Mouse (Mus musculus) CD4-positive, CD25-positive, alpha-beta regulatory T cell, adult 4 months (primary cell): ENCODE results near the gene 1700025G04Rik. TPM values are rescaled to one million over a fixed set of nuclear protein-coding genes. Genes with fewer than 3 reads are reported as not detected.

ENCODE experiments used
- ATAC-seq: one replicate; pipeline ENCODE4 v1.8.0; 2017
- polyA plus RNA-seq, 2 experiments: library from polyadenylated mRNA; unstranded; fragments of 100-300 nt; shearing (Covaris generic); gene quantifications; one replicate each; pipeline ENCODE4 v1.2.1; 2017

Gene 1700025G04Rik
- polyA plus RNA-seq, 2 experiments from 2014 or later = 1.3 to 3.9 TPM

DNA sequence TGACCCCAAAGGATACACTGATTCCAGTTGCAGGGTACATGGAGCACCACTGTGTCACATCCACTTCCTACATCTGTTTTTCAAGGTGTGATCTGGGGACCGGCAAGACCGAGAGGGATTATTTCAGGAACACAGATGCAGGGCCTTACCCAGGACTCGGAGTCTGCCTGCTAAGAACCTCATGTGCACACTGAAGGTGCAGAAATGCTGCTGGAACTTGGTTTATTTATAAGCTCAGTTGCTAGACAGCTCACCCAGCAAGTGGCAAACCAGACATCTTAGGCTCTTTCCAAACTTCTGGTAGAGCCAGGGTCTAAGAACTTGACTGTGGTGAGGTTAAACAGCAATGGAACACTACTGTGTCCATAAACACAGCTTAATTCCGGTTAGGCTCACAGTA, 61.2 kb downstream of the 1700025G04Rik start:
- no peak for ATAC-seq

GRCm38 (mm10) chr1:152026762-152027161, 63.2 kb downstream of the 1700025G04Rik start:
- ATAC-seq = no peak

GRCm38 (mm10) chr1:152025308-152025707, 64.6 kb downstream of the 1700025G04Rik start:
- ATAC-seq = peak; percentile 41

GRCm38 (mm10) chr1:152024019-152024787, 65.7 kb downstream of the 1700025G04Rik start:
- no peak for ATAC-seq

GRCm38 (mm10) chr1:152020812-152021211, 69.1 kb downstream of the 1700025G04Rik start:
- no peak for ATAC-seq

DNA sequence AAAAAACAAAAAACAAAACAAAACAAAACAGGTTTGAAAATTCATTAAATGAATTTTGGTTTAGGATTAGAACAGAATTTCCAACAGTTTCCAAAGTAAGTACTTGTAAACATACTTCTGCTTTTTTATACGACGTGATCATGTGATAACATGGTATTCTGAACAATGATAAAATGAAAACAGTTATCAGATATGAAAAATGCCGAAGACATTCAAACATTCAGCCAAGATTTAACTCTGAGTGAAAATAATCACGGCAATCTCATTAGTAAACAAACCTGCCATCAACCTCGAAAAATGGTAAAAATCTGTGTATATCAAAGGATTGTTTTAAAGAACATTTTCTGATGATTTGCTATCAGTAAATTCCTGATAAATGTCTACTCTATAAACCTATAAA, 69.9 kb downstream of the 1700025G04Rik start:
- ATAC-seq = no peak

- ATAC-seq = peak; percentile 99
These were observed 70.7 kb downstream of the 1700025G04Rik start for GRCm38 (mm10) chr1:152019196-152019595.

- ATAC-seq = no peak
These were observed 71.6 kb downstream of the 1700025G04Rik start for GRCm38 (mm10) chr1:152018322-152018721.

- no peak for ATAC-seq
These were observed 73.3 kb downstream of the 1700025G04Rik start for GRCm38 (mm10) chr1:152016663-152017062.

DNA sequence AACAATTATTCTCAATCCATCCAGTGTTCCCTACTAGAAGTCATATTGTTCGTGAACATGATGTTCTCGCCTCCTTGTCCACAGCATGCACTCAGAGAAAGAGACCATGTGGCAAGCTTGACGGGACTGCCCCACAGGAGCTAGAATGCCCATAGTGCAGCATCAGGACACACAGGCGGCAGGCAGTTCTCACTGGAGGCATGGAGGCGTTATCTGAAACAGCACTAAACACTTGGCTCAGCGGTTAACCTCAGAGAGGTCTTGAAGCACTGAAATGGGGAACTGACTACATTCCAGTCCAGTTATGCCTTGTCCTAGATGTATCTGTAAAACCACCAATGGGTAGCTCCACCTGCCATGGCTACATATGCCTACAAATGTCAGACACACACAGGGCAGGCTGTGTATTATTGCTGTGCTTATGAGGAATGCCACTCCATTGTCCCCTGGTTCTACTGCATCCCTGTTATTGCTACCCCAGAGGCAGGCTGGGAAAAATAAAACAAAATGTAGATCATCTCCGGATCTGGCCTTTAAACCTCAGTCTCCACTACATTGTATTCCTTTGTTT, 74.3 kb downstream of the 1700025G04Rik start:
- no peak for ATAC-seq

GRCm38 (mm10) chr1:152011741-152012140, 78.2 kb downstream of the 1700025G04Rik start:
- no peak for ATAC-seq

DNA sequence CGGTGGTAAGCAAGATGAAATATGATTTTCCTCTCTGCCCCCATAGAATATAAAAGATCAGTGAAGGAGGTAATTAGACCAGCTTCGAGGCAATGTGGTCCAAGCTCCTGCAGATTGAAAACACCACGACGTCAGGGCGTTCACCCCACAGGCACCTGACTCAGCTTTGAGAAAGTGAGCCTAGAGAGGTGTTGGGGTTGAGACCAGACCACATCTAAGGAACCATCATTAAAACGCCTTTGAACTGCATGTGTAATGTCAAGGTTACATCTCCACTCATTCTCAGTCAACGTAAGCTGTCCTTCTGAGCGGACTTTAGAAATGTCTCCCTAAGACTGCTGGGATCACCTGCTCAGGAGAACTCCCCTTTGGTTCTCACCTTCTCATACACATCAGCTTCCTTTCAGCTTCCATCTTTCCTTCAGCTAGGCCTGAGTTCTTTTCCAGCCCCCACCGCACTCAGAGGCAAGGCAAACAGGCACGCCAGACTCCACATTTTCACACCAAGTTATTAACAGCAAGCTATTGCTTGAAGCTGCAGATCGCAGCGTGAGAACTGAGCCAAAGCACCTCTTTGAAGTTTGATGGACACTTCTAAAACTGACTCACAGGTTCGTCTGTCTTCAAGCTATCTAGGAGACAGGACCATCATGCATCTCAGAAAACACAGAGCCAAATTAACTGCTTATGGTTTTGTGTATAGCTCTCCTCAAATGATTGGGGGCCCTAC, 79.5 kb downstream of the 1700025G04Rik start:
- ATAC-seq = peak; percentile 70

- peak; percentile 83 for ATAC-seq
These were observed 81.4 kb downstream of the 1700025G04Rik start for GRCm38 (mm10) chr1:152008473-152008991.

GRCm38 (mm10) chr1:152006529-152006928, 83.4 kb downstream of the 1700025G04Rik start:
- ATAC-seq = no peak

DNA sequence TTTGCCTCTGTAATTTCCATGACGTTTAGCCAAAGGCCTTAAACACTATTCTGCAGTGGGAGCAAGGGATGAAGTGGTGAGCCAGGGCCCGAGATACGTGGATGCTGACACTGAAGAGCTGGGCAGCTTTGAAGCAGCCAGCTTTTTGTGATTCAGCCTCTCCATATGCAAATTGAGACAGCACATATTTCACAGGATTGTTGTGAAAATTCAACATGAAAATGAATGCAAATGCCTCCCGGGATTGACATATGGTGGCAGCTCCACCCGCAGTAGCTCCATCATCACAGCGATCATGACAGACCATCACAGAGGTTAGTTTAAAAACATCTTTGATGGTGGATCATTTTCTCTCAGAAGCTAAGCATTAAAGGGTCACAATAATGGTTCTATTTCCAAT, 85.4 kb downstream of the 1700025G04Rik start:
- no peak for ATAC-seq

DNA sequence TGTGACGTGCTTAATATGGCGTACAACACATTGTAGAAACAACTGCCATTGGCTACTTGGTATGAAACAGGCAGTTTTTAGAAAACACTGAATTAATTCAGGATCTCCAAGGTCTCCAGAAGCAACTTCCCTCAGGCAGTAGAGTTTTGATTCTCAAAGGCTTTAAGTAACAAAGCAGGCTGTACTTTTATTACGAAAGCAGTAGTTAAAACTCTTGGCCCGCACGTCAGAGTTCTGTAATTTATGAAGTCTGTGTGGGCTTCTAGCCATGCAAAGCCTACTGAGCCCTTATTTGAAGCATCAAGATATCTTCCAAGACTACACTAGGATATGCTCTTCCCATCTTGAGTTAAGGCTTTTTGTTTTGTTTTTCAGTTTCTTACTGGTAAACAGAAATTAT, 89.5 kb downstream of the 1700025G04Rik start:
- ATAC-seq = no peak

- no peak for ATAC-seq
These were observed 90.5 kb downstream of the 1700025G04Rik start for GRCm38 (mm10) chr1:151999424-151999842.

GRCm38 (mm10) chr1:151998721-151999206, 91.2 kb downstream of the 1700025G04Rik start:
- ATAC-seq = no peak

- ATAC-seq = no peak
These were observed 92.3 kb downstream of the 1700025G04Rik start for GRCm38 (mm10) chr1:151997591-151997990.

DNA sequence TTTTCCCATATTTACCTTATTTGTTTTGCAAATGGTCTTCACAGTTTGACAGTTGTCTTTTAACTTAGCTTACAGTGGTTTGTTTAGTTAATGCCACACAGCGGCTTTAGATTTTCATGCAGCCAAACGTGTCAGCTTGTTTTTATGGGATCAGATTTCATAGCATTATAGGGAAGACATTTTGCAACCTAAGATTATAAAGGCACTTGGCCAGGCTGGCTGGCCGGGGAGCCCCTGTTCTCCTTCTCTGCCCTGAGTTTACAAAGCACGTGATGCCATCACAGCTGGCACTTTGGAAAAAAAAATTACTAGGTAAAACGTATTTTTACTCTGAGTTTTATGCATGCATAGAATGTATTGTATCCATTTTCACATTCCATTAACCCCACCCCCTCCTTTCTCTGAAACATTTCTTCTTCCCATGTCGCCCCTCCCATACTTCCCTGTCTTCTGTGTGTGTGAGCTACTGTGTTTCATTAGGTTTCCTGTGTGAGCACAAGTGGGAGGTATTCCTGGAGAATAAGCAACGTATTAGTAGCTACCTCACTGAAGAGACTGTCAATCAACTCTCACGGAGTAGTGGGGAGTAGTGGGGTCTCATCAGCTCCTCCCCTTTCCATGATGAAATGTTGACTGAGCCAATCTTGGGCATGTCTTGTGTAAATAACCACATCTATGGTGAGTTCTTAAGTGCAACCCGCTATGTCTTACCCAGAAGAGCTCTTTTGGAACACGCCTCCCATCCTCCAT, 93.8 kb downstream of the 1700025G04Rik start:
- no peak for ATAC-seq

GRCm38 (mm10) chr1:151994271-151994670, 95.7 kb downstream of the 1700025G04Rik start:
- no peak for ATAC-seq

DNA sequence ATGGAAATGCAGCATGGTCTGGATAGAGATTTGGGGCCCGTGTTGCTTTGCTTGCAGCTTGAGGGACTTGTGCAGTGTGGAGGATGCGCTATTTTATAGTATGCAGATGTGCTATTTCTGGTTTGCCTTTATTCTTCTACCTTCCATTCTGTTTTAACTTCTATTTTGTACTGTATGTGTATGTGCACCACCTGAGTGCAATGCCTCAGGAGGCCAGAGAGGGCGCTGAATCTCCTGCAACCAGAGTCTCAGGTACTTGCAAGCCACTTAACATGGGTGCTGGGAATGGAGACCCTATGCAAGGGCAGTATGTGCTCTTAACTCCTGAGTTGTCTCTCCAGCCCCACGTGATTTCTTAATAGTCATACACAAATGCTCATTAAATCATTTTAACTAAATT, 98.4 kb downstream of the 1700025G04Rik start:
- no peak for ATAC-seq
